Mouse (Mus musculus): ENCODE data around the gene Cdk19. TPM values are rescaled to one million over a fixed set of nuclear protein-coding genes. Genes with fewer than 3 reads are reported as not detected.

The Cdk19 gene
- total and polyA plus RNA-seq, 3 experiments, result 3.3 to 4.7 (median 4.0) TPM

- Histone ChIP-seq H3K27ac (ENCODE audit: insufficient read depth, low read depth) (no peak overlapping the region), H3K4me2 (ENCODE audit: insufficient read depth, low read depth, poor library complexity, severe bottlenecking) (no peak overlapping the region), H3K27me3 (replicated peaks) (no peaks in the 10 kb centered on the region), H3K4me1 (ENCODE audit: control insufficient read depth in 1 of 2, insufficient read depth in 2 of 2) (peaks cover 0 to 5% of the 10 kb centered on the region in 2 experiments; a peak in 1 of 4 replicates), H3K9ac (ENCODE audit: insufficient read depth, low read depth) (no peak overlapping the region), H3K9me3 (replicated peaks; ENCODE audit: low read length) (no peaks in the 10 kb centered on the region), H3K4me3 (replicated peaks in 1 of 3; ENCODE audit: low read depth in 2 of 3, low read length in 2 of 3, poor library complexity in 1 of 3) (no peak overlapping the region), H3K36me3 (replicated peaks in 1 of 2; ENCODE audit: control insufficient read depth in 1 of 2, insufficient read depth in 1 of 2, low read length in 1 of 2) (peaks cover 0 to 2% of the 10 kb centered on the region in 2 experiments), H3K79me2 (replicated peaks; ENCODE audit: control insufficient read depth, extremely low read depth, insufficient read depth, poor library complexity, severe bottlenecking) (no peaks in the 10 kb centered on the region)
- dilution Hi-C loops (cut with MboI; ENCODE audit: extremely low pct_ligation_motif_present, extremely low pct_unique_long_range_greater_than_20kb, low sequenced_read_pairs), result no loop called here
- no peak for TF ChIP-seq MAX (IDR thresholded peaks at IDR 0.05; ENCODE audit: low read length)
- no peak for TF ChIP-seq MAZ (IDR thresholded peaks at IDR 0.05; ENCODE audit: low read depth, low read length)
- no peak for TF ChIP-seq ZC3H11A (IDR thresholded peaks at IDR 0.05; ENCODE audit: low read depth, low read length)
- no peak for TF ChIP-seq TBP (conservative IDR thresholded peaks at IDR 0.05; ENCODE audit: low read depth, low read length)
- TF ChIP-seq UBTF (IDR thresholded peaks at IDR 0.05; ENCODE audit: low read depth, low read length), result no peak
- TF ChIP-seq IRF4 (IDR thresholded peaks at IDR 0.05; ENCODE audit: low read depth, low read length), result no peak
- TF ChIP-seq EP300 (IDR thresholded peaks at IDR 0.05; ENCODE audit: low read length), result no peak
- TF ChIP-seq CTCF (conservative IDR thresholded peaks at IDR 0.05 in 1 of 2, IDR thresholded peaks at IDR 0.05 in 1 of 2; ENCODE audit: low read depth in 2 of 2, low read length in 2 of 2), result no peak
- TF ChIP-seq JUND (conservative IDR thresholded peaks at IDR 0.05; ENCODE audit: low read depth, low read length), result no peak
- TF ChIP-seq HCFC1 (IDR thresholded peaks at IDR 0.05; ENCODE audit: low read depth, low read length), result no peak
- TF ChIP-seq PAX5 (IDR thresholded peaks at IDR 0.05; ENCODE audit: low read length), result no peak
- no peak for DNase-seq (ENCODE audit: extremely low read depth)
- in situ Hi-C loops (cut with MboI; ENCODE audit: low pct_ligation_motif_present, low pct_unique_long_range_greater_than_20kb, low sequenced_read_pairs), result no loop called here
Measured at GRCm38 (mm10) chr10:40386126-40386525, 46.8 kb downstream of the Cdk19 start.

- no peak for DNase-seq (ENCODE audit: extremely low read depth)
- H3K9ac ChIP-seq (ENCODE audit: insufficient read depth, low read depth), result no peak overlapping the region
- TF ChIP-seq RAD21 (IDR thresholded peaks at IDR 0.05; ENCODE audit: low read depth, low read length) (peak; percentile 18), CTCF (conservative IDR thresholded peaks at IDR 0.05 in 1 of 2, IDR thresholded peaks at IDR 0.05 in 1 of 2; ENCODE audit: low read depth in 2 of 2, low read length in 2 of 2) (peak in 1 of 2 experiments; percentile 21; a peak in 2 of 4 replicates), UBTF (IDR thresholded peaks at IDR 0.05; ENCODE audit: low read depth, low read length) (no peak)
- H3K4me2 ChIP-seq (ENCODE audit: insufficient read depth, low read depth, poor library complexity, severe bottlenecking), result no peak overlapping the region
- no peaks in the 10 kb centered on the region for H3K4me1 ChIP-seq (ENCODE audit: control insufficient read depth in 1 of 2, insufficient read depth in 2 of 2)
- in situ Hi-C loops (cut with MboI; ENCODE audit: low pct_ligation_motif_present, low pct_unique_long_range_greater_than_20kb, low sequenced_read_pairs) (no loop called here), dilution Hi-C loops (cut with MboI; ENCODE audit: extremely low pct_ligation_motif_present, extremely low pct_unique_long_range_greater_than_20kb, low sequenced_read_pairs) (no loop called here)
- no peaks in the 10 kb centered on the region for H3K79me2 ChIP-seq (replicated peaks; ENCODE audit: control insufficient read depth, extremely low read depth, insufficient read depth, poor library complexity, severe bottlenecking)
- no peak overlapping the region for H3K4me3 ChIP-seq (replicated peaks in 1 of 3; ENCODE audit: low read depth in 2 of 3, low read length in 2 of 3, poor library complexity in 1 of 3)
- H3K27me3 ChIP-seq (replicated peaks), result no peaks in the 10 kb centered on the region
- H3K36me3 ChIP-seq (replicated peaks in 1 of 2; ENCODE audit: control insufficient read depth in 1 of 2, insufficient read depth in 1 of 2, low read length in 1 of 2), result peaks cover 0 to 4% of the 10 kb centered on the region in 2 experiments
- H3K9me3 ChIP-seq (replicated peaks; ENCODE audit: low read length), result no peaks in the 10 kb centered on the region
- H3K27ac ChIP-seq (ENCODE audit: insufficient read depth, low read depth), result no peak overlapping the region
Measured at GRCm38 (mm10) chr10:40393447-40394143, 54.2 kb downstream of the Cdk19 start.

GRCm38 (mm10) chr10:40398842-40399241, 59.5 kb downstream of the Cdk19 start:
- H3K9me3 ChIP-seq (replicated peaks; ENCODE audit: low read length), result no peaks in the 10 kb centered on the region
- H3K4me2 ChIP-seq (ENCODE audit: insufficient read depth, low read depth, poor library complexity, severe bottlenecking), result no peak overlapping the region
- H3K4me3 ChIP-seq (replicated peaks in 1 of 3; ENCODE audit: low read depth in 2 of 3, low read length in 2 of 3, poor library complexity in 1 of 3), result no peak overlapping the region
- no peaks in the 10 kb centered on the region for H3K27me3 ChIP-seq (replicated peaks)
- no peak overlapping the region for H3K27ac ChIP-seq (ENCODE audit: insufficient read depth, low read depth)
- H3K9ac ChIP-seq (ENCODE audit: insufficient read depth, low read depth), result no peak overlapping the region
- DNase-seq (ENCODE audit: extremely low read depth), result no peak
- H3K4me1 ChIP-seq (ENCODE audit: control insufficient read depth in 1 of 2, insufficient read depth in 2 of 2), result no peaks in the 10 kb centered on the region
- H3K79me2 ChIP-seq (replicated peaks; ENCODE audit: control insufficient read depth, extremely low read depth, insufficient read depth, poor library complexity, severe bottlenecking), result no peaks in the 10 kb centered on the region
- in situ Hi-C loops (cut with MboI; ENCODE audit: low pct_ligation_motif_present, low pct_unique_long_range_greater_than_20kb, low sequenced_read_pairs) (no loop called here), dilution Hi-C loops (cut with MboI; ENCODE audit: extremely low pct_ligation_motif_present, extremely low pct_unique_long_range_greater_than_20kb, low sequenced_read_pairs) (no loop called here)
- H3K36me3 ChIP-seq (replicated peaks in 1 of 2; ENCODE audit: control insufficient read depth in 1 of 2, insufficient read depth in 1 of 2, low read length in 1 of 2), result peaks cover 0 to 8% of the 10 kb centered on the region in 2 experiments
- TF ChIP-seq MYC (IDR thresholded peaks at IDR 0.05; ENCODE audit: low read depth, low read length), result no peak
- TF ChIP-seq USF1 (IDR thresholded peaks at IDR 0.05; ENCODE audit: low read depth, low read length), result no peak
- no peak for TF ChIP-seq UBTF (IDR thresholded peaks at IDR 0.05; ENCODE audit: low read depth, low read length)
- no peak for TF ChIP-seq TBP (conservative IDR thresholded peaks at IDR 0.05; ENCODE audit: low read depth, low read length)

All from CH12.LX (cell line).